Mouse (Mus musculus): ENCODE measurements around the gene Ppp1ca.

DNA sequence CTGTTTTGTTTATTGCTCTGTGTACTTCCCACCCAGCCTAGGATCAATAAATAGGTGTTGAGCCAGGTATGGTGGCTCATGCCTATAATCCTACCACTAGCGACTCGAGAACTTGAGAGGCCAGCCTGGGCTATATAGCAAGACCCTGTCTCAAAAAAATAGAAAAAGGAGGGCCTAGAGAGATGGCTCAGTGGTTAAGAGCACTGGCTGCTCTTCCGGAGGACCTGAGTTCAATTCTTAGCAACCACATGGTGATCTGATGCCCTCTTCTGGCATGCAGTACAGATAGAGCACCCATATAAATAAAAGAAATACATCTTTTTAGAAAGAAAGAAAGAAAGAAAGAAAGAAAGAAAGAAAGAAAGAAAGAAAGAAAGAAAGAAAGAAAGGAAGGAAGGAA is 11.3 kb downstream of the Ppp1ca start:
- TF ChIP-seq CTCF (IDR thresholded peaks at IDR 0.05; ENCODE audit: low read depth, low read length) = no peak
- no peak for TF ChIP-seq GATA1 (IDR thresholded peaks at IDR 0.05; ENCODE audit: borderline replicate concordance, low read length)
- TF ChIP-seq POLR2AphosphoS5 (IDR thresholded peaks at IDR 0.05; ENCODE audit: insufficient replicate concordance, low read depth, low read length) = no peak

Data from G1E (cell line).